In the genomic region with DNA sequence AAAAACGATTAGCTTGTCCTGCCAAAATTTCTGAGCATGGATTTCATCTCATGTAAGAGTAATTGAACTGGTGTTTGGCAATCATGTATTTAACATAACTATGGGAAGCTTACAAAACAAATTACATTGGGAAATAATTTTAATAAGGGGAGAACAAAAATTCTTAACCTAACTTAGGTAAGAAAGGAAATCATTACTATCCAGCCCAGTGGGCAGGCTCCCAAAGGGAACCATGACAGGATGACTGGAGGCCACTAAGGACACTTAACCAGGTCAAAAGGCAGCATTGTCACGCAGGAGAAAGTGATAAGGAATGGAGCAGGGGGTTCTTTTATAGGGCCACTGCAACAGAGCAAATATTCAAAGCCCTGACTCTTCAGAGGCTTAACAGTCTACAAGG, we compare ENCODE assay signal across 18 mouse cellular contexts.
"Had no signal": no experiment of that assay in that cellular context is flagged by ENCODE, and none has a peak within 500 bp of the region (broad histone marks: within the 10 kb centered on the region; RNA-seq: fewer than 3 reads in every experiment).

No protein-coding gene starts in this region.

- ATAC-seq: liver, embryonic 12.5 days; midbrain, embryonic 13.5 days; midbrain, embryonic 16.5 days had no signal

- H3K4me3 ChIP-seq: left cerebral cortex, adult 2 months; liver, embryonic 12.5 days; liver, embryonic 15.5 days; lung, embryonic 15.5 days; megakaryocyte, embryonic 14.5 days; midbrain, embryonic 10.5 days; midbrain, embryonic 13.5 days; myocyte; neural tube, embryonic 13.5 days had no signal

- H3K4me2 ChIP-seq: liver, embryonic 12.5 days; liver, embryonic 15.5 days; lung, embryonic 15.5 days; midbrain, embryonic 13.5 days; neural tube, embryonic 13.5 days had no signal

- H3K27ac ChIP-seq: left cerebral cortex, adult 2 months; liver, embryonic 12.5 days; liver, embryonic 15.5 days; lung, embryonic 15.5 days; midbrain, embryonic 10.5 days; midbrain, embryonic 13.5 days; neural tube, embryonic 13.5 days had no signal

- H3K4me1 ChIP-seq: lung, embryonic 15.5 days; midbrain, embryonic 10.5 days; midbrain, embryonic 13.5 days; neural tube, embryonic 13.5 days had no signal

- H3K27me3 ChIP-seq: liver, embryonic 12.5 days; liver, embryonic 15.5 days; lung, embryonic 15.5 days; megakaryocyte, embryonic 14.5 days; midbrain, embryonic 13.5 days; neural tube, embryonic 13.5 days had no signal

- H3K9me3 ChIP-seq: liver, embryonic 12.5 days; liver, embryonic 15.5 days; lung, embryonic 15.5 days; megakaryocyte, embryonic 14.5 days; midbrain, embryonic 10.5 days; midbrain, embryonic 13.5 days; neural tube, embryonic 13.5 days had no signal

- H3K9ac ChIP-seq: liver, embryonic 12.5 days; liver, embryonic 15.5 days; lung, embryonic 15.5 days; midbrain, embryonic 13.5 days; neural tube, embryonic 13.5 days had no signal

- DNase-seq: kidney, postnatal 10 days; kidney, postnatal 36 days; layer of hippocampus, postnatal 36 days; lung, adult 18-20 months; lung, postnatal 10 days; lung, postnatal 36 days; thymus, adult 18-20 months; thymus, postnatal 36 days had no signal

- H3K36me3 ChIP-seq: liver, embryonic 12.5 days; liver, embryonic 15.5 days; lung, embryonic 15.5 days; midbrain, embryonic 10.5 days; midbrain, embryonic 13.5 days; neural tube, embryonic 13.5 days had no signal
